Mouse (Mus musculus) ES-Bruce4 (cell line): ENCODE measurements around the gene 3110001I22Rik. TPM values are rescaled to one million over a fixed set of nuclear protein-coding genes. Genes with fewer than 3 reads are reported as not detected.

Experiments used
- H3K27ac ChIP-seq: 2 replicates; pipeline ENCODE4 v1.5.1; 2012; ENCODE audit warnings: low read length, inconsistent platforms; ENCODE audit not compliant: insufficient read depth
- H3K27me3 ChIP-seq: 2 replicates; pipeline ENCODE4 v1.6.1; 2012; ENCODE audit warnings: mild to moderate bottlenecking, low read length, inconsistent platforms; ENCODE audit not compliant: control insufficient read depth, poor library complexity, insufficient read depth, severe bottlenecking
- H3K36me3 ChIP-seq: 2 replicates; pipeline ENCODE4 v1.6.1; 2012; ENCODE audit warnings: inconsistent platforms, mild to moderate bottlenecking, low read length, moderate library complexity; ENCODE audit not compliant: control insufficient read depth, poor library complexity, insufficient read depth, severe bottlenecking
- H3K4me1 ChIP-seq: one replicate; pipeline ENCODE4 v1.8.1; 2011; ENCODE audit warnings: low read length; ENCODE audit not compliant: control insufficient read depth, insufficient read depth
- H3K4me3 ChIP-seq: 2 replicates; pipeline ENCODE4 v1.5.1; 2011; ENCODE audit warnings: low read depth, mild to moderate bottlenecking, low read length
- H3K9ac ChIP-seq: 2 replicates; pipeline ENCODE4 v1.6.1; 2012; ENCODE audit warnings: low read depth, mild to moderate bottlenecking, inconsistent platforms; ENCODE audit not compliant: poor library complexity, severe bottlenecking
- H3K9me3 ChIP-seq: replicated peaks from 2 replicates; pipeline ENCODE4 v1.6.1; 2012; ENCODE audit warnings: mild to moderate bottlenecking, low read length, inconsistent platforms; ENCODE audit not compliant: control insufficient read depth, poor library complexity, insufficient read depth, severe bottlenecking
- CTCF ChIP-seq: IDR thresholded peaks from one replicate; pipeline ENCODE4 v1.8.1; 2011; ENCODE audit warnings: low read depth, low read length
- EP300 ChIP-seq: IDR thresholded peaks from 2 replicates; pipeline ENCODE4 v1.6.1; 2011; ENCODE audit warnings: low read depth, low read length; ENCODE audit not compliant: insufficient read depth
- POLR2A ChIP-seq: IDR thresholded peaks from one replicate; pipeline ENCODE4 v1.8.1; 2011; ENCODE audit warnings: low read length; ENCODE audit not compliant: insufficient read depth
- polyA plus RNA-seq: library from polyadenylated mRNA; stranded (reverse); fragments of >200 nt; gene quantifications from 2 replicates; pipeline ENCODE4 v1.2.4, GENCODE M21; 2011; ENCODE audit warnings: low read depth; ENCODE audit not compliant: missing spikeins, insufficient read depth, insufficient read length

Gene 3110001I22Rik
- polyA plus RNA-seq, 1 experiment = 3.9 TPM

- Histone ChIP-seq H3K27ac (no peak overlapping the region), H3K27me3 (no peaks in the 10 kb centered on the region), H3K4me1 (no peaks in the 10 kb centered on the region), H3K9ac (peak overlapping the region; percentile 77), H3K9me3 (no peaks in the 10 kb centered on the region), H3K36me3 (peaks cover 9% of the 10 kb centered on the region), H3K4me3 (peak overlapping the region; percentile 92)
- no peak for TF ChIP-seq EP300
- no peak for TF ChIP-seq POLR2A
- TF ChIP-seq CTCF = no peak
Observed at GRCm38 (mm10) chr16:13672386-13672898, 713 bp downstream of the 3110001I22Rik start.

GRCm38 (mm10) chr16:13673114-13673513 lies 1.4 kb downstream of the 3110001I22Rik start:
- no peaks in the 10 kb centered on the region for H3K4me1 ChIP-seq

GRCm38 (mm10) chr16:13674511-13674910 lies 2.8 kb downstream of the 3110001I22Rik start:
- Histone ChIP-seq H3K9me3 (no peaks in the 10 kb centered on the region), H3K27me3 (no peaks in the 10 kb centered on the region), H3K9ac (no peak overlapping the region), H3K4me3 (no peak overlapping the region), H3K36me3 (peaks cover 12% of the 10 kb centered on the region), H3K4me1 (no peaks in the 10 kb centered on the region), H3K27ac (no peak overlapping the region)
- no peak for TF ChIP-seq CTCF

More at GRCm38 (mm10) chr16:13673114-13673513, 1.4 kb downstream of the 3110001I22Rik start:
- H3K27me3 ChIP-seq = no peaks in the 10 kb centered on the region
- H3K27ac ChIP-seq = no peak overlapping the region
- H3K4me3 ChIP-seq = no peak overlapping the region
- peaks cover 12% of the 10 kb centered on the region for H3K36me3 ChIP-seq
- no peak for TF ChIP-seq EP300
- no peaks in the 10 kb centered on the region for H3K9me3 ChIP-seq
- H3K9ac ChIP-seq = no peak overlapping the region; the same call in 1 of the 2 replicates

- Histone ChIP-seq H3K9me3 (no peaks in the 10 kb centered on the region), H3K9ac (no peak overlapping the region), H3K36me3 (peaks cover 12% of the 10 kb centered on the region), H3K4me3 (no peak overlapping the region), H3K27me3 (no peaks in the 10 kb centered on the region), H3K27ac (no peak overlapping the region), H3K4me1 (no peaks in the 10 kb centered on the region)
- TF ChIP-seq CTCF (no peak), EP300 (no peak), POLR2A (no peak)
Observed at GRCm38 (mm10) chr16:13678601-13679319, 7.0 kb downstream of the 3110001I22Rik start.

- Histone ChIP-seq H3K9me3 (no peaks in the 10 kb centered on the region), H3K9ac (no peak overlapping the region), H3K4me3 (no peak overlapping the region), H3K36me3 (peaks cover 21% of the 10 kb centered on the region), H3K27ac (no peak overlapping the region), H3K4me1 (no peaks in the 10 kb centered on the region), H3K27me3 (no peaks in the 10 kb centered on the region)
- TF ChIP-seq CTCF (peak; percentile 88), EP300 (no peak)
Observed at GRCm38 (mm10) chr16:13698998-13699397, 27.3 kb downstream of the 3110001I22Rik start.

GRCm38 (mm10) chr16:13702184-13702583 lies 30.5 kb downstream of the 3110001I22Rik start:
- Histone ChIP-seq H3K9ac (no peak overlapping the region), H3K27ac (no peak overlapping the region), H3K36me3 (peaks cover 9% of the 10 kb centered on the region), H3K9me3 (no peaks in the 10 kb centered on the region), H3K27me3 (no peaks in the 10 kb centered on the region), H3K4me3 (no peak overlapping the region), H3K4me1 (no peaks in the 10 kb centered on the region)
- TF ChIP-seq POLR2A (no peak), CTCF (no peak), EP300 (no peak)
